Mouse (Mus musculus) mouse trophoblast stem cell (cell line): ENCODE results near the gene Manbal.

ENCODE experiments used
- in situ Hi-C, 2 experiments: fragments of 300-500 bp; cut with MseI, MboI; formaldehyde crosslinking; loops; 2 replicates in 1 of 2; 3 replicates in 1 of 2; pipeline ENCODE4 v1.15.1; 2025

Manbal gene

DNA sequence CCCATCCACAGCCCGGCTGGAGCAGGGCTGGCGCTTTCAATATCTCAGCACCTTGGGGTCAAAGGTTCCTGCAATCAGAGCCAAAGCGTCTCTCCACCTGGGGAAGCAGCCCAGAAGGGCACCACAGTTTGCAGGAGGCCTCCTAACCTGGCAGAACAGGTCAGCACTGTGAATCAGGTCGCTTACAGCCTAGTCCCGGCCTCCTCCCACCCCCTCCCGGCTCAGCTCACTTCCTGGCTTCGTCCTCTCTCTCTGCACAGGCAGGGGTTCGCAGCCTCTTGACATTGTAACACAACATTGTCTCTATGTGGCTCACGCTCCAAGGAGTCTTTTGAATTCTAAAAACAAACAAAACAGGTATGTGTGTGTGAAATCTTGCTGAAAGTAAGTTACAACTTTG, 66.6 kb downstream of the Manbal start:
- in situ Hi-C loops = no loop called here

DNA sequence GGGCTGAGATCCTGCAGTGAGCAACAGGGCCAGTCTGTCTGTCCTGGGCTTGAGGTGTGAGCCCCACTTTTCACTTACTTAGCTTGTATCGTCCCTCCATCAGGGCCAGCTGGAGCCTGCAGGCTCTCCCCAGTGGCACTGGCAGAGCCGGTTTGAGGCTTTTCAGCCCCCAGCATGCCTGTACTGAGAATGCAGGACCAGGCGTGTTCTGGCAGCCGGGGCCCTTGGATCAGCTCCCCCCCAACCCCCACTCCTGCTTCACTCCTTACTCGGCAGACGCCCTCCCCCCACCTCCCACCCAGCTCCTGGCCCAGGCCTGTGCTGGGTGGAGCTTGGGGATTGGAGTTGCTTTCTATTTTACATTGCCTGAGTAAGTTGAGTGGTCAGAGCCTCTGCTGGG, 67.1 kb downstream of the Manbal start:
- in situ Hi-C loops = no loop called here

DNA sequence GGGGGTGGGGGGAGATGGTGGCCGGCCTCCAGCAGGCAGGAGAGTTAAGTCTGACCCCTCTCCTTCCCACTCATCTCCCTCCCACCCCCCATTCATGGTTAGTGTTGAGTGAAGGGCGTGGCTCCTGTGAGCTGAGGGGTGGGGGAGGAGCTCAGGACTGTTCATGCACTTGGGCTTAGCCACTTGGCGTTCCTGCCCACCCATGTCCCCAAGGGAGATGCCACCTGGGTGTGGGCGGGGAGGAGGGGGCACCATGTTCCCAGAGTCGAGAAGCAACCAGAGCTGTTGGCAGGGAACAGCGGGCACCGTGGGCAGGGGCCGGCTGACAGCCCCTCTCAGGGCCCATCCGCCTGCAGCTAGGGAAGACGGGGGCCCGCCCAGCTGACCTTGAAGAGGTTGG, 69.1 kb downstream of the Manbal start:
- in situ Hi-C loops = no loop called here

DNA sequence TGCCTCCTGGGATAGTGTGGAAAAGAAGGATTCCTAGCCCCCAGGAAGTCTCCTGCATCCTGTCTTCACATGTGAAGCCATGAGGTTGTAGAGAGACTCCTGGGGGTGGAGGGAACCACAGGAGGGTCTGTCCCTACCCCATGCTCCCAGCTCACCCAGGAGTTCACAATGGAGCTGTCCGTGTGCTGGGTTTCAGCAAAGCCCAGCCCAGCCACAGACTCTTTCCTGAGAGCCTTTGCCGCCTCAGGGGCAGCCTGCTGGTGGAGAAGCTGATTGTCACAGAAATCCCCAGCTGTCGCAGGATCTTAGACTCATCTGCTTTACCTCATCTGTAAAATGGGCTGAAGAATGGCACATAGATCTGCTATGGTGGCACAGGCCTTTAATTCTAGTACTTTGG, 69.7 kb downstream of the Manbal start:
- in situ Hi-C loops = no loop called here

DNA sequence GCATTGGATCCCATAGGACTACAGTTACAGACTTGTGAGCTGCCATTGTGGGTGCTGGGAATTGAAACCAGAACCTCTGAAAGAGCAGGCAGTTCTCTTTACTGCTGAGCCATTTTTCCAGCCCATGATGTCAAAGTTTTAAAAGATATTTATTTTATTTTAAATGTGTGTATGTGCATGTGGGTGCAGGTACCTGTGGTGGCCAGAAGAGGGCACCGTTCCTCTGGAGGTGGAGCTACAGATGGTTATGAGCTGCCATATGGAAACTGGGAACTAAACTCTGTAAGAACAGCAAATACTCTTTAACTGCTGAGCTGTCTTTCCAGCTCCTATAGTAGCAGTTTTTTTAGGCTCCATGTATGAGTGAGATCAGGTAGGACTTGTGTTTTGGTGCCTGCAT, 74.0 kb downstream of the Manbal start:
- in situ Hi-C loops = no loop called here
